Mouse (Mus musculus) ES-Bruce4 (cell line): ENCODE data around the gene H2afz. TPM values are rescaled to one million over a fixed set of nuclear protein-coding genes. Genes with fewer than 3 reads are reported as not detected.
"Not testable (repeated sequence)": the region's sequence is repeated elsewhere in the genome, so short reads cannot be mapped to it uniquely, and the experiment has no call there.

ENCODE experiments used
- H3K27ac ChIP-seq: 2 replicates; pipeline ENCODE4 v1.5.1; 2012; ENCODE audit warnings: low read length, inconsistent platforms; ENCODE audit not compliant: insufficient read depth
- H3K27me3 ChIP-seq: 2 replicates; pipeline ENCODE4 v1.6.1; 2012; ENCODE audit warnings: mild to moderate bottlenecking, low read length, inconsistent platforms; ENCODE audit not compliant: control insufficient read depth, poor library complexity, insufficient read depth, severe bottlenecking
- H3K36me3 ChIP-seq: 2 replicates; pipeline ENCODE4 v1.6.1; 2012; ENCODE audit warnings: inconsistent platforms, mild to moderate bottlenecking, low read length, moderate library complexity; ENCODE audit not compliant: control insufficient read depth, poor library complexity, insufficient read depth, severe bottlenecking
- H3K4me1 ChIP-seq: one replicate; pipeline ENCODE4 v1.8.1; 2011; ENCODE audit warnings: low read length; ENCODE audit not compliant: control insufficient read depth, insufficient read depth
- H3K4me3 ChIP-seq: 2 replicates; pipeline ENCODE4 v1.5.1; 2011; ENCODE audit warnings: low read depth, mild to moderate bottlenecking, low read length
- H3K9ac ChIP-seq: 2 replicates; pipeline ENCODE4 v1.6.1; 2012; ENCODE audit warnings: low read depth, mild to moderate bottlenecking, inconsistent platforms; ENCODE audit not compliant: poor library complexity, severe bottlenecking
- H3K9me3 ChIP-seq: replicated peaks from 2 replicates; pipeline ENCODE4 v1.6.1; 2012; ENCODE audit warnings: mild to moderate bottlenecking, low read length, inconsistent platforms; ENCODE audit not compliant: control insufficient read depth, poor library complexity, insufficient read depth, severe bottlenecking
- CTCF ChIP-seq: IDR thresholded peaks from one replicate; pipeline ENCODE4 v1.8.1; 2011; ENCODE audit warnings: low read depth, low read length
- EP300 ChIP-seq: IDR thresholded peaks from 2 replicates; pipeline ENCODE4 v1.6.1; 2011; ENCODE audit warnings: low read depth, low read length; ENCODE audit not compliant: insufficient read depth
- POLR2A ChIP-seq: IDR thresholded peaks from one replicate; pipeline ENCODE4 v1.8.1; 2011; ENCODE audit warnings: low read length; ENCODE audit not compliant: insufficient read depth
- polyA plus RNA-seq: library from polyadenylated mRNA; stranded (reverse); fragments of >200 nt; gene quantifications from 2 replicates; pipeline ENCODE4 v1.2.4, GENCODE M21; 2011; ENCODE audit warnings: low read depth; ENCODE audit not compliant: missing spikeins, insufficient read depth, insufficient read length

Gene H2afz
- polyA plus RNA-seq, 1 experiment, result 682 TPM

- Histone ChIP-seq H3K27me3 (no peaks in the 10 kb centered on the region), H3K4me1 (no peaks in the 10 kb centered on the region), H3K9ac (no peak overlapping the region), H3K36me3 (no peaks in the 10 kb centered on the region), H3K27ac (no peak overlapping the region), H3K4me3 (no peak overlapping the region), H3K9me3 (no peaks in the 10 kb centered on the region)
- TF ChIP-seq CTCF, result peak; percentile 82
- no peak for TF ChIP-seq EP300
- TF ChIP-seq POLR2A, result no peak
Observed at GRCm38 (mm10) chr3:137895196-137895595, 30.9 kb downstream of the H2afz start.

- TF ChIP-seq EP300, result no peak
- no peak for TF ChIP-seq CTCF
- no peak for TF ChIP-seq POLR2A
- Histone ChIP-seq H3K4me3 (no peak overlapping the region), H3K36me3 (no peaks in the 10 kb centered on the region), H3K27ac (no peak overlapping the region), H3K9ac (no peak overlapping the region), H3K9me3 (no peaks in the 10 kb centered on the region), H3K27me3 (no peaks in the 10 kb centered on the region), H3K4me1 (no peaks in the 10 kb centered on the region)
Observed at GRCm38 (mm10) chr3:137896386-137896785, 32.1 kb downstream of the H2afz start.

- Histone ChIP-seq H3K9ac (no peak overlapping the region), H3K36me3 (no peaks in the 10 kb centered on the region), H3K27me3 (no peaks in the 10 kb centered on the region), H3K27ac (no peak overlapping the region), H3K4me3 (no peak overlapping the region), H3K4me1 (no peaks in the 10 kb centered on the region), H3K9me3 (no peaks in the 10 kb centered on the region)
- TF ChIP-seq EP300 (no peak), POLR2A (no peak), CTCF (no peak)
Observed at GRCm38 (mm10) chr3:137896867-137897266, 32.6 kb downstream of the H2afz start.

- TF ChIP-seq EP300 (no peak), CTCF (no peak), POLR2A (no peak)
- Histone ChIP-seq H3K4me1 (no peaks in the 10 kb centered on the region), H3K9me3 (no peaks in the 10 kb centered on the region), H3K27ac (no peak overlapping the region), H3K9ac (no peak overlapping the region), H3K36me3 (peaks cover 2% of the 10 kb centered on the region), H3K4me3 (no peak overlapping the region), H3K27me3 (no peaks in the 10 kb centered on the region)
Observed at GRCm38 (mm10) chr3:137897685-137898084, 33.4 kb downstream of the H2afz start.

- Histone ChIP-seq H3K27me3 (no peaks in the 10 kb centered on the region), H3K4me1 (no peaks in the 10 kb centered on the region), H3K4me3 (no peak overlapping the region), H3K27ac (no peak overlapping the region), H3K36me3 (peaks cover 2% of the 10 kb centered on the region), H3K9me3 (no peaks in the 10 kb centered on the region), H3K9ac (no peak overlapping the region)
- TF ChIP-seq POLR2A (no peak), EP300 (no peak), CTCF (no peak)
Observed at GRCm38 (mm10) chr3:137900149-137900548, 35.9 kb downstream of the H2afz start.

GRCm38 (mm10) chr3:137913093-137913492, 48.8 kb downstream of the H2afz start:
- Histone ChIP-seq H3K27ac (no peak overlapping the region), H3K4me3 (no peak overlapping the region), H3K9ac (no peak overlapping the region), H3K36me3 (no peaks in the 10 kb centered on the region), H3K9me3 (no peaks in the 10 kb centered on the region), H3K27me3 (no peaks in the 10 kb centered on the region), H3K4me1 (no peaks in the 10 kb centered on the region)
- TF ChIP-seq POLR2A, result no peak
- TF ChIP-seq CTCF, result no peak
- no peak for TF ChIP-seq EP300

GRCm38 (mm10) chr3:137914567-137914966, 50.3 kb downstream of the H2afz start:
- not testable (repeated sequence) for H3K27ac ChIP-seq, H3K4me3 ChIP-seq, H3K9me3 ChIP-seq, H3K27me3 ChIP-seq, H3K36me3 ChIP-seq, H3K9ac ChIP-seq, H3K4me1 ChIP-seq
